Mouse (Mus musculus) erythroblast, embryonic 14.5 days (primary cell): Measurements from ENCODE around the gene Rab5a.
"Not testable (repeated sequence)": the region's sequence is repeated elsewhere in the genome, so short reads cannot be mapped to it uniquely, and the experiment has no call there.

Experiments used
- GATA1 ChIP-seq: IDR thresholded peaks from 2 replicates; pipeline ENCODE4 v1.6.1; 2012; ENCODE audit warnings: low read length, inconsistent platforms, mixed read lengths
- TAL1 ChIP-seq: IDR thresholded peaks from 3 replicates; pipeline ENCODE4 v1.6.1; 2012; ENCODE audit warnings: low read length, inconsistent platforms, mixed read lengths

GRCm38 (mm10) chr17:53539351-53539750 lies 60.3 kb downstream of the Rab5a start, which contains the start of gene Pp2d1:
- TF ChIP-seq TAL1, GATA1: not testable (repeated sequence)
